Mouse (Mus musculus): ENCODE data around the gene Atp6v1g3.

Gene Atp6v1g3

GRCm38 (mm10) chr1:138289455-138290425 is 16.2 kb downstream of the Atp6v1g3 start:
- no peak for DNase-seq (ENCODE audit: low spot score in 2 of 2)

- no peak for DNase-seq (ENCODE audit: low spot score in 2 of 2)
These were observed 17.9 kb downstream of the Atp6v1g3 start for GRCm38 (mm10) chr1:138291463-138291862.

GRCm38 (mm10) chr1:138294487-138294886 is 20.9 kb downstream of the Atp6v1g3 start:
- no peak for DNase-seq (ENCODE audit: low spot score in 2 of 2)

- no peak for DNase-seq (ENCODE audit: low spot score in 2 of 2)
These were observed 24.6 kb downstream of the Atp6v1g3 start for GRCm38 (mm10) chr1:138298156-138298555.

GRCm38 (mm10) chr1:138299576-138299975 is 26.0 kb downstream of the Atp6v1g3 start:
- no peak for DNase-seq (ENCODE audit: low spot score in 2 of 2)

GRCm38 (mm10) chr1:138301920-138302319 is 28.4 kb downstream of the Atp6v1g3 start:
- no peak for DNase-seq (ENCODE audit: low spot score in 2 of 2)

- DNase-seq (ENCODE audit: low spot score in 2 of 2), result no peak
These were observed 29.2 kb downstream of the Atp6v1g3 start for GRCm38 (mm10) chr1:138302756-138303155.

- DNase-seq (ENCODE audit: low spot score in 2 of 2), result no peak
These were observed 29.8 kb downstream of the Atp6v1g3 start for GRCm38 (mm10) chr1:138303296-138303695.

- DNase-seq (ENCODE audit: low spot score in 2 of 2), result no peak
These were observed 30.8 kb downstream of the Atp6v1g3 start for GRCm38 (mm10) chr1:138304141-138304915.

- DNase-seq (ENCODE audit: low spot score in 2 of 2), result no peak
These were observed 49.1 kb downstream of the Atp6v1g3 start for GRCm38 (mm10) chr1:138322657-138323056.

- DNase-seq (ENCODE audit: low spot score in 2 of 2), result no peak
These were observed 49.6 kb downstream of the Atp6v1g3 start for GRCm38 (mm10) chr1:138323076-138323630.

- DNase-seq (ENCODE audit: low spot score in 2 of 2), result no peak
These were observed 52.6 kb downstream of the Atp6v1g3 start for GRCm38 (mm10) chr1:138326091-138326490.

- no peak for DNase-seq (ENCODE audit: low spot score in 2 of 2)
These were observed 53.0 kb downstream of the Atp6v1g3 start for GRCm38 (mm10) chr1:138326566-138326965.

GRCm38 (mm10) chr1:138327466-138328245 is 54.1 kb downstream of the Atp6v1g3 start:
- DNase-seq (ENCODE audit: low spot score in 2 of 2), result no peak

GRCm38 (mm10) chr1:138328320-138328719 is 54.8 kb downstream of the Atp6v1g3 start:
- DNase-seq (ENCODE audit: low spot score in 2 of 2), result no peak

- DNase-seq (ENCODE audit: low spot score in 2 of 2), result no peak
These were observed 57.0 kb downstream of the Atp6v1g3 start for GRCm38 (mm10) chr1:138330556-138330955.

GRCm38 (mm10) chr1:138331596-138331995 is 58.1 kb downstream of the Atp6v1g3 start:
- DNase-seq (ENCODE audit: low spot score in 2 of 2), result no peak

- no peak for DNase-seq (ENCODE audit: low spot score in 2 of 2)
These were observed 61.2 kb downstream of the Atp6v1g3 start for GRCm38 (mm10) chr1:138334701-138335100.

- no peak for DNase-seq (ENCODE audit: low spot score in 2 of 2)
These were observed 63.9 kb downstream of the Atp6v1g3 start for GRCm38 (mm10) chr1:138337417-138337816.

Data from urinary bladder, postnatal 4 days (tissue).